Mouse (Mus musculus) CD4-positive, CD25-positive, alpha-beta regulatory T cell, adult 9 weeks (primary cell): ENCODE data around the gene Krtap4-9. TPM values are rescaled to one million over a fixed set of nuclear protein-coding genes. Genes with fewer than 3 reads are reported as not detected.

Source experiments
- polyA plus RNA-seq: library from polyadenylated mRNA; unstranded; fragments of 100-300 nt; shearing (Covaris generic); gene quantifications from one replicate; pipeline ENCODE4 v1.2.1, GENCODE M21; 2017

Krtap4-9 gene
- not detected for polyA plus RNA-seq

DNA sequence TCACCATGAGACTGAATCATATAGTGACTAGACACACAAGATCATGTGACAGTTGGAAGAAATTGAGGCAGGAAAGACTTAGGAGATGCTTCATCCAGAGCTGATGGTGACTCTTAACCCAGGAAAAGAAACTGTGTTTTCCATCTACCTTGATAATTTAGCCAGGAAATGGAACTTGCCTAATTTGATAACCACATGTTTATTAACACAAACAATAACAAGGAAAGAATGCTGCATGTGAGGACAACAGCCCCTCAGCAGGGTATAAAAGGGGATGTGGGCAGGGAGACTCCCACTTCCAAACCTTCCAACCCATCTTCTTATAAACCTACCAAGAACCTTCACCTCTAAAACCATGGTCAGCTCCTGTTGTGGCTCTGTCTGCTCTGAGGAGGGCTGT, at the start of gene Krtap4-9:
Krtap4-9 (plus strand) TSS at position 301 of the 400 bp plus-strand sequence.

DNA sequence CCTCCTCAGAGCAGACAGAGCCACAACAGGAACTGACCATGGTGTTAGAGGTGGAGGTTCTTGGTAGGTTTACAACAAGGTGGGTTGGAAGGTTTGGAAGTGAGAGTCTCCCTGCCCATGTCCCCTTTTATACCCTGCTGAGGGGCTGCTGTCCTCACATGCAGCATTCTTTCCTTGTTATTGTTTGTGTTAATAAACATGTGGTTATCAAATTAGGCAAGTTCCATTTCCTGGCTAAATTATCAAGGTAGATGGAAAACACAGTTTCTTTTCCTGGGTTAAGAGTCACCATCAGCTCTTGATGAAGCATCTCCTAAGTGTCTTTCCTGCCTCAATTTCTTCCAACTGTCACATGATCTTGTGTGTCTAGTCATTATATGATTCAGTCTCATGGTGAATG, 12.2 kb upstream of the Krtap4-9 start, which contains the start of gene Gm11595:
Gm11595 (minus strand) TSS at position 101 of the 400 bp plus-strand sequence.

DNA sequence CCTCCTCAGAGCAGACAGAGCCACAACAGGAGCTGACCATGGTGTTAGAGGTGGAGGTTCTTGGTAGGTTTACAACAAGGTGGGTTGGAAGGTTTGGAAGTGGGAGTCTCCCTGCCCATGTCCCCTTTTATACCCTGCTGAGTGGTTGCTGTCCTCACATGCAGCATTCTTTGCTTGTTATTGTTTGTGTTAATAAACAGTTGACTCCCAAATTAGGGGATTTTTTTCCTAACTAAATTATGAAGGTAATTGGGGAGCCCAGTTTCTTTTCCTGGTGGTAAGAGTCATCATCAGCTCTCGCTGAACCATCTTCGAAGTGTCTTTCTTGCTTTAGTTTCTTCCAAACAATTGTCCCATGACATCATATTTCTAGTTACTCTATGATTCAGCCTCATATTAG, 4.4 kb upstream of the Krtap4-9 start, which contains the start of gene Krtap4-8:
Krtap4-8 (minus strand) TSS at position 101 of the 400 bp plus-strand sequence.

DNA sequence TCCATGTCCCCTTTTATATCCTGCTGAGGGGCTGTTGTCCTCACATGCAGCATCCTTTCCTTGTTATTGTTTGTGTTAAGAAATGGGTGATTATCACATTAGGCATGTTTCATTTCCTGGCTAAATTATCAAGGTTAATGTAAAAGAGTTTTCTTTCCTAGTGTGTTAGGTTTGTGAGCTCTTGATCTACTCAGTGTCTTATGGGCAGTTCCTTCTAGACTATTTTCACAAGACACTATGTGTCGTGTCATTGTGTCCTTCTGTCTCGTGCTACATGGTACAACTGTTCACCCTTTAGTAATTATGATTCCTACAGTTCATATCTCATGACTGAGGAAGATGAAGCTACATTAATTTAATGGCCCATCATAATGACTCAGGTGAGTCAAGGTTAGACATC, 8.4 kb downstream of the Krtap4-9 start, which contains the start of gene Gm11596:
Gm11596 (minus strand) TSS at position 101 of the 400 bp plus-strand sequence.

DNA sequence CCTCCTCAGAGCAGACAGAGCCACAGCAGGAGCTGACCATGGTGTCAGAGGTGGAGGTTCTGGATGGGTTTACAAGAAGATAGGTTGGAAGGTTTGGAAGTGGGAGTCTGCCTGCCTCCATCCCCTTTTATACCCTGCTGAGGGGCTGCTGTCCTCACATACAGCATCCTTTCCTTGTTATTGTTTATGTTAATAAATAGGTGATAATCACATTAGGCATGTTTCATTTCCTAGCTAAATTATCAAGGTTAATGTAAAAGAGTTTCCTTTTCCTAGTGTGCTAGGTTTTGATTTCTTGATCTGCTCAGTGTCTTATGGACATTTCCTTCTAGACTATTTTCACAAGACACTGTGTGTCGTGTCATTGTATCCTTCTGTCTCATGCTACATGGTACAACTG, 13.8 kb downstream of the Krtap4-9 start, which contains the start of gene Gm11569:
Gm11569 (minus strand) TSS at position 101 of the 400 bp plus-strand sequence.

DNA sequence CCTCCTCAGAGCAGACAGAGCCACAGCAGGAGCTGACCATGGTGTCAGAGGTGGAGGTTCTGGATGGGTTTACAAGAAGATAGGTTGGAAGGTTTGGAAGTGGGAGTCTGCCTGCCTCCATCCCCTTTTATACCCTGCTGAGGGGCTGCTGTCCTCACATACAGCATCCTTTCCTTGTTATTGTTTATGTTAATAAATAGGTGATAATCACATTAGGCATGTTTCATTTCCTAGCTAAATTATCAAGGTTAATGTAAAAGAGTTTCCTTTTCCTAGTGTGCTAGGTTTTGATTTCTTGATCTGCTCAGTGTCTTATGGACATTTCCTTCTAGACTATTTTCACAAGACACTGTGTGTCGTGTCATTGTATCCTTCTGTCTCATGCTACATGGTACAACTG, 19.3 kb downstream of the Krtap4-9 start, which contains the start of gene Gm11554:
Gm11554 (minus strand) TSS at position 101 of the 400 bp plus-strand sequence.

DNA sequence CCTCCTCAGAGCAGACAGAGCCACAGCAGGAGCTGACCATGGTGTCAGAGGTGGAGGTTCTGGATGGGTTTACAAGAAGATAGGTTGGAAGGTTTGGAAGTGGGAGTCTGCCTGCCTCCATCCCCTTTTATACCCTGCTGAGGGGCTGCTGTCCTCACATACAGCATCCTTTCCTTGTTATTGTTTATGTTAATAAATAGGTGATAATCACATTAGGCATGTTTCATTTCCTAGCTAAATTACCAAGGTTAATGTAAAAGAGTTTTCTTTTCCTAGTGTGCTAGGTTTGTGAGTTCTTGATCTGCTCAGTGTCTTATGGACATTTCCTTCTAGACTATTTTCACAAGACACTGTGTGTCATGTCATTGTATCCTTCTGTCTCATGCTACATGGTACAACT, 24.8 kb downstream of the Krtap4-9 start, which contains the start of gene Krtap4-13:
Krtap4-13 (minus strand) TSS at position 101 of the 400 bp plus-strand sequence.

DNA sequence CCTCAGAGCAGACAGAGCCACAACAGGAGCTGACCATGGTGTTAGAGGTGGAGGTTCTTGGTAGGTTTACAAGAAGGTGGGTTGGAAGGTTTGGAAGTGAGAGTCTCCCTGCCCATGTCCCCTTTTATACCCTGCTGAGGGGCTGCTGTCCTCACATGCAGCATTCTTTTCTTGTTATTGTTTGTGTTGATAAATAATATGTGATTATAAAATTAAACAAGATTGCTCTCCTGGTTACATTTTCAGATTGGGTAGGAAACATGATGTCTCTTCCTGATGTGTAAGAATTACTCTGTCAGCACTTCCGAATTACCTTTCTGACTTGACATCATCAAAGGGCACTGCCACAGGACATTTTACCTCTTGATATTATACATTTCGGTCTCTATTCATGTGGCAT, 30.6 kb downstream of the Krtap4-9 start, which contains the start of gene Gm11564:
Gm11564 (minus strand) TSS at position 101 of the 400 bp plus-strand sequence.

Other genes with a start within 250 kb of the Krtap4-9 start
- gene Krt40, start 242.0 kb upstream of the Krtap4-9 start, polyA plus RNA-seq, result not detected
- gene Krtap3-3, start 234.3 kb upstream of the Krtap4-9 start, polyA plus RNA-seq, result not detected
- not detected for gene Krtap3-2, start 228.3 kb upstream of the Krtap4-9 start, polyA plus RNA-seq
- gene Gm11939, start 225.7 kb upstream of the Krtap4-9 start, polyA plus RNA-seq, result not detected
- gene Krtap3-1, start 218.6 kb upstream of the Krtap4-9 start, polyA plus RNA-seq, result not detected
- not detected for gene Krtap1-5, start 204.2 kb upstream of the Krtap4-9 start, polyA plus RNA-seq
- not detected for gene Krtap1-4, start 201.5 kb upstream of the Krtap4-9 start, polyA plus RNA-seq
- not detected for gene Krtap1-3, start 193.9 kb upstream of the Krtap4-9 start, polyA plus RNA-seq
- gene Krtap9-3, start 187.1 kb upstream of the Krtap4-9 start, polyA plus RNA-seq, result not detected
- gene Gm11938, start 181.9 kb upstream of the Krtap4-9 start, polyA plus RNA-seq, result not detected
- gene Gm11937, start 175.0 kb upstream of the Krtap4-9 start, polyA plus RNA-seq, result not detected
- gene Krtap2-4, start 170.4 kb upstream of the Krtap4-9 start, polyA plus RNA-seq, result not detected
- not detected for gene Gm11562, start 164.8 kb upstream of the Krtap4-9 start, polyA plus RNA-seq
- gene Krtap4-1, start 157.0 kb upstream of the Krtap4-9 start, polyA plus RNA-seq, result not detected
- gene Krtap4-2, start 150.1 kb upstream of the Krtap4-9 start, polyA plus RNA-seq, result not detected
- not detected for gene Krtap4-7, start 141.1 kb upstream of the Krtap4-9 start, polyA plus RNA-seq
- gene Gm11555, start 135.0 kb upstream of the Krtap4-9 start, polyA plus RNA-seq, result not detected
- gene Gm11563, start 126.2 kb upstream of the Krtap4-9 start, polyA plus RNA-seq, result not detected
- not detected for gene Krtap4-6, start 119.2 kb upstream of the Krtap4-9 start, polyA plus RNA-seq
- gene Gm14190, start 94.5 kb upstream of the Krtap4-9 start, polyA plus RNA-seq, result not detected
- gene Gm14180, start 50.9 kb upstream of the Krtap4-9 start, polyA plus RNA-seq, result not detected
- gene Gm11595, start 12.3 kb upstream of the Krtap4-9 start, polyA plus RNA-seq, result not detected
- not detected for gene Krtap4-8, start 4.5 kb upstream of the Krtap4-9 start, polyA plus RNA-seq
- gene Gm11596, start 8.3 kb downstream of the Krtap4-9 start, polyA plus RNA-seq, result not detected
- gene Gm11569, start 13.7 kb downstream of the Krtap4-9 start, polyA plus RNA-seq, result not detected
- gene Gm11554, start 19.2 kb downstream of the Krtap4-9 start, polyA plus RNA-seq, result not detected
- gene Krtap4-13, start 24.7 kb downstream of the Krtap4-9 start, polyA plus RNA-seq, result not detected
- gene Gm11564, start 30.5 kb downstream of the Krtap4-9 start, polyA plus RNA-seq, result not detected
- not detected for gene 2300003K06Rik, start 52.9 kb downstream of the Krtap4-9 start, polyA plus RNA-seq
- not detected for gene Krtap4-16, start 66.4 kb downstream of the Krtap4-9 start, polyA plus RNA-seq
- not detected for gene Gm11568, start 72.7 kb downstream of the Krtap4-9 start, polyA plus RNA-seq
- gene Gm11559, start 79.3 kb downstream of the Krtap4-9 start, polyA plus RNA-seq, result not detected
- gene Krtap9-1, start 88.2 kb downstream of the Krtap4-9 start, polyA plus RNA-seq, result not detected
- not detected for gene Gm11567, start 94.0 kb downstream of the Krtap4-9 start, polyA plus RNA-seq
- gene Krtap31-1, start 122.7 kb downstream of the Krtap4-9 start, polyA plus RNA-seq, result not detected
- gene Gm11565, start 129.6 kb downstream of the Krtap4-9 start, polyA plus RNA-seq, result not detected
- gene Krtap31-2, start 151.1 kb downstream of the Krtap4-9 start, polyA plus RNA-seq, result not detected
- not detected for gene Krtap9-5, start 163.3 kb downstream of the Krtap4-9 start, polyA plus RNA-seq
- gene Krtap29-1, start 193.9 kb downstream of the Krtap4-9 start, polyA plus RNA-seq, result not detected
- gene Krtap16-1, start 201.4 kb downstream of the Krtap4-9 start, polyA plus RNA-seq, result not detected
- gene Krtap17-1, start 208.8 kb downstream of the Krtap4-9 start, polyA plus RNA-seq, result not detected
- not detected for gene Krt33a, start 231.0 kb downstream of the Krtap4-9 start, polyA plus RNA-seq
- not detected for gene Krt33b, start 244.7 kb downstream of the Krtap4-9 start, polyA plus RNA-seq